Mouse (Mus musculus): ENCODE results near the gene Lsm11. TPM values are rescaled to one million over a fixed set of nuclear protein-coding genes. Genes with fewer than 3 reads are reported as not detected.
"Not testable (repeated sequence)": the region's sequence is repeated elsewhere in the genome, so short reads cannot be mapped to it uniquely, and the experiment has no call there.

Gene Lsm11
- polyA plus RNA-seq, 1 experiment from 2014 or later: 4.3 TPM

DNA sequence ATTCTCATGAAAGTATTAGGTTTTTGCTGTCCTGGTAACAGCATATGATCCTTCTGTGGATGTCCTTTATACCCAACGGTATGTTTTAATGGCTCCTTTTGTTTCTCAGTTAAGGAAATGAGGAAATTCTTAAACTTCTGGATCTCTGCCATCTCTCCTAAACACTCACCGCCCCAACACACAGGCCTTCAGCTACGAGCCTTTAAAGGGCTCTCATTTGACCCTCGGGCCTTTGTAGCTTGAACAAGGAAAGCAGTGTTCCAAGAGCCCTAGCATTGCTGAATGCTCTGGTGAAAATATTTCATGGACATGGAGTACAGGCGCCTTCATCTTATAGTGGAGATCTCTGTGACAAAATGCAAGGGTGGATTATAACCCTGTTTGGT is 63.1 kb downstream of the Lsm11 start:
- H3K4me1 ChIP-seq (replicated peaks; ENCODE audit: insufficient read depth, low read length): peaks cover 17% of the 10 kb centered on the region
- H3K27ac ChIP-seq: no peak overlapping the region
- H3K4me2 ChIP-seq (ENCODE audit: low read length): no peak overlapping the region
- ATAC-seq (replicated peaks; ENCODE audit: low FRiP score, low read depth) (no peak; the same call in 1 of the 2 replicates), DNase-seq (ENCODE audit: low spot score) (peak; percentile 69)
- WGBS: 24% methylated on average over 5 of the region's 5 CpGs
- H3K9me3 ChIP-seq (replicated peaks; ENCODE audit: low read length): no peaks in the 10 kb centered on the region
- H3K9ac ChIP-seq (ENCODE audit: low read depth, low read length): no peak overlapping the region
- H3K27me3 ChIP-seq (ENCODE audit: insufficient read depth, low read length): no peaks in the 10 kb centered on the region
- no peak overlapping the region for H3K4me3 ChIP-seq (replicated peaks; ENCODE audit: low read depth, low read length)
- peaks cover 16% of the 10 kb centered on the region for H3K36me3 ChIP-seq (ENCODE audit: insufficient read depth, low read length)
- TF ChIP-seq CTCF (IDR thresholded peaks at IDR 0.05; ENCODE audit: low read depth): no peak

- peak; percentile 92 for DNase-seq (ENCODE audit: low spot score)
- Histone ChIP-seq H3K27me3 (ENCODE audit: insufficient read depth, low read length) (no peaks in the 10 kb centered on the region), H3K4me1 (replicated peaks; ENCODE audit: insufficient read depth, low read length) (peaks cover 17% of the 10 kb centered on the region), H3K9ac (ENCODE audit: low read depth, low read length) (no peak overlapping the region), H3K36me3 (ENCODE audit: insufficient read depth, low read length) (peaks cover 11% of the 10 kb centered on the region; the same call in 1 of the 2 replicates), H3K9me3 (replicated peaks; ENCODE audit: low read length) (no peaks in the 10 kb centered on the region), H3K4me3 (replicated peaks; ENCODE audit: low read depth, low read length) (no peak overlapping the region), H3K4me2 (ENCODE audit: low read length) (no peak overlapping the region; the same call in 1 of the 2 replicates), H3K27ac (no peak overlapping the region)
- 0 out of 2 replicates have a peak, but pooled peaks have one; percentile 33 for ATAC-seq (replicated peaks; ENCODE audit: low FRiP score, low read depth)
- 42% methylated on average over 6 of the region's 6 CpGs for WGBS
- TF ChIP-seq CTCF (IDR thresholded peaks at IDR 0.05; ENCODE audit: low read depth): peak; percentile 70
Measured at GRCm38 (mm10) chr11:45881026-45881682, 63.6 kb downstream of the Lsm11 start.

GRCm38 (mm10) chr11:45879366-45879765 is 65.4 kb downstream of the Lsm11 start:
- 61% methylated on average over 4 of the region's 4 CpGs for WGBS
- H3K4me1 ChIP-seq (replicated peaks; ENCODE audit: insufficient read depth, low read length): peaks cover 17% of the 10 kb centered on the region
- H3K27me3 ChIP-seq (ENCODE audit: insufficient read depth, low read length); H3K27ac ChIP-seq; H3K4me2 ChIP-seq (ENCODE audit: low read length); ATAC-seq (replicated peaks; ENCODE audit: low FRiP score, low read depth); H3K4me3 ChIP-seq (replicated peaks; ENCODE audit: low read depth, low read length); H3K36me3 ChIP-seq (ENCODE audit: insufficient read depth, low read length); H3K9me3 ChIP-seq (replicated peaks; ENCODE audit: low read length); DNase-seq (ENCODE audit: low spot score); H3K9ac ChIP-seq (ENCODE audit: low read depth, low read length): not testable (repeated sequence)

Other genes starting within 250 kb of the Lsm11 start
- 88.4 and 90.3 TPM in 2 replicates for gene Clint1, start 92.9 kb downstream of the Lsm11 start, polyA plus RNA-seq (2015; fragmentation: Nextera tagmentation; extraction: Ambion mirVana)
- gene Thg1l, start 10.6 kb upstream of the Lsm11 start, polyA plus RNA-seq (2015; fragmentation: Nextera tagmentation; extraction: Ambion mirVana): 12.1 and 12.4 TPM in 2 replicates
- gene Sox30, start 35.4 kb upstream of the Lsm11 start, polyA plus RNA-seq (2015; fragmentation: Nextera tagmentation; extraction: Ambion mirVana): 0.18 and 0.26 TPM in 2 replicates
- 6.0 and 6.2 TPM in 2 replicates for gene Gm12166, start 107.4 kb upstream of the Lsm11 start, polyA plus RNA-seq (2015; fragmentation: Nextera tagmentation; extraction: Ambion mirVana)
- 6.5 and 8.1 TPM in 2 replicates for gene Adam19, start 111.1 kb upstream of the Lsm11 start, polyA plus RNA-seq (2015; fragmentation: Nextera tagmentation; extraction: Ambion mirVana)
- gene Nipal4, start 221.6 kb upstream of the Lsm11 start, polyA plus RNA-seq (2015; fragmentation: Nextera tagmentation; extraction: Ambion mirVana): 0.54 and 0.76 TPM in 2 replicates

All from kidney, postnatal 0 days (tissue).